Comparison of ENCODE assay signal across 8 mouse cellular contexts in genomic region chr8:108387160-108387912, GRCm38 (mm10).
DNase-seq lines count a peak whose midpoint lies in the region; ATAC-seq lines count a peak whose summit lies in the region.

No protein-coding gene starts in this region.

- H3K4me3 ChIP-seq in embryonic facial prominence, embryonic 15.5 days (replicated peaks) = no peak overlapping the region
- no peak overlapping the region for H3K4me3 ChIP-seq in heart, embryonic 16.5 days (ENCODE audit: low read length)
- no peak overlapping the region for H3K4me3 ChIP-seq in limb, embryonic 10.5 days

- H3K9ac ChIP-seq in embryonic facial prominence, embryonic 15.5 days = no peak overlapping the region
- no peak overlapping the region for H3K9ac ChIP-seq in heart, embryonic 16.5 days (ENCODE audit: low read length)

- 33% methylated on average over 22 of the region's 22 CpGs for WGBS in embryonic facial prominence, embryonic 15.5 days
- 43% methylated on average over 22 of the region's 22 CpGs for WGBS in heart, embryonic 16.5 days
- 50% methylated on average over 22 of the region's 22 CpGs for WGBS in limb, embryonic 10.5 days

- H3K9me3 ChIP-seq in embryonic facial prominence, embryonic 15.5 days (replicated peaks) = no peaks in the 10 kb centered on the region
- H3K9me3 ChIP-seq in heart, embryonic 16.5 days (replicated peaks; ENCODE audit: control insufficient read depth, low read length) = no peaks in the 10 kb centered on the region
- H3K9me3 ChIP-seq in limb, embryonic 10.5 days (replicated peaks) = no peaks in the 10 kb centered on the region

- H3K27me3 ChIP-seq in embryonic facial prominence, embryonic 15.5 days = peaks cover 5% of the 10 kb centered on the region; the same call in 1 of the 2 replicates
- no peaks in the 10 kb centered on the region for H3K27me3 ChIP-seq in heart, embryonic 16.5 days (ENCODE audit: control insufficient read depth, insufficient read depth, low read length)
- H3K27me3 ChIP-seq in limb, embryonic 10.5 days (ENCODE audit: low read depth, poor library complexity, severe bottlenecking) = no peaks in the 10 kb centered on the region

- ATAC-seq in embryonic facial prominence, embryonic 15.5 days (ENCODE audit: insufficient number of reproducible peaks, low FRiP score, low TSS enrichment, low read depth) = no peak
- ATAC-seq in heart, embryonic 16.5 days (replicated peaks; ENCODE audit: extremely low read depth, insufficient read depth, low FRiP score) = 0 out of 2 replicates have a peak, but pooled peaks have one; percentile 28
- peak; percentile 98 for ATAC-seq in megakaryocyte progenitor cell, adult 5-6 weeks (replicated peaks; ENCODE audit: poor library complexity)

- no peaks in the 10 kb centered on the region for H3K36me3 ChIP-seq in embryonic facial prominence, embryonic 15.5 days
- H3K36me3 ChIP-seq in heart, embryonic 16.5 days (ENCODE audit: control insufficient read depth, insufficient read depth) = no peaks in the 10 kb centered on the region
- no peaks in the 10 kb centered on the region for H3K36me3 ChIP-seq in limb, embryonic 10.5 days

- peaks cover 21% of the 10 kb centered on the region; the same call in 1 of the 2 replicates for H3K4me1 ChIP-seq in embryonic facial prominence, embryonic 15.5 days
- 0 out of 2 replicates have a peak, but pooled peaks cover 6% of the 10 kb centered on the region for H3K4me1 ChIP-seq in heart, embryonic 16.5 days (ENCODE audit: control insufficient read depth, insufficient read depth, low read length)
- H3K4me1 ChIP-seq in limb, embryonic 10.5 days = peaks cover 25% of the 10 kb centered on the region

- DNase-seq in 3134 (ENCODE audit: extremely low read depth, insufficient read length, low spot score) (peak; percentile 32), ZHBTc4 (ENCODE audit: low read depth, low spot score) (peak; percentile 51)
- DNase-seq in limb, embryonic 10.5 days (ENCODE audit: low spot score) = no peak
- DNase-seq in spleen, postnatal 14 days (ENCODE audit: low spot score in 2 of 2) = no peak
- DNase-seq in left cerebral cortex, adult 11 months (ENCODE audit: low spot score) = no peak

- H3K4me2 ChIP-seq in embryonic facial prominence, embryonic 15.5 days (replicated peaks) = peak overlapping the region; percentile 15
- peak overlapping the region; percentile 45 for H3K4me2 ChIP-seq in heart, embryonic 16.5 days (ENCODE audit: low read depth, low read length)

- H3K27ac ChIP-seq in embryonic facial prominence, embryonic 15.5 days (replicated peaks) = no peak overlapping the region
- H3K27ac ChIP-seq in heart, embryonic 16.5 days (ENCODE audit: low read length) = no peak overlapping the region
- H3K27ac ChIP-seq in limb, embryonic 10.5 days = peak overlapping the region; percentile 72

Comparison
In these comparisons a context has a peak if more than half of its experiments do, and no peak if none do; other contexts are left out.
1. DNase-seq: peak in 3134 (single experiment) and ZHBTc4 (single experiment); none in limb, embryonic 10.5 days (single experiment), spleen, postnatal 14 days (0 of 2) and left cerebral cortex, adult 11 months (single experiment).